Mouse (Mus musculus): Measurements from ENCODE around the gene Lpcat1. TPM values are rescaled to one million over a fixed set of nuclear protein-coding genes. Genes with fewer than 3 reads are reported as not detected.
A peak's percentile ranks its signal among the peaks of the same experiment; 100 is the strongest.

Gene Lpcat1
- polyA plus RNA-seq, 1 experiment from 2014 or later, result 66.6 TPM

DNA sequence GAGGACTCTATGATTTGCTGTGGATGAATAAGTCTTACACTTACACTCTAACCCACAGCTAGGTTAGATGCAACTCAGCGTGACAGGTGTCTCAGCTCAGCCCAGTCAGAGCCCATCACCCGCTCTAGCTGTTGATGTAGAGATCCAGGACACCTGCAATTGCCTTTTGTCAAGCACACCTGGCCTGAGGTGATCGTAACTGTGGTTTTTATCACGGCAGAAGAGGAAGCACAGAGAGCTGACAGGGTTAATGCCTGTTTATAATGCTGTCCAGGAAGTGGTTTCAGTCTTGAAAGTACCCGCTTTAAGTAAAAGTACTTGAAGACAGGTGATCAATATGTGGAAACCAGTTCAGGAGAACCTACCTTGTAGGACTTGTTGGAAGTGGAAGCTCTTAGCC, 32.3 kb upstream of the Lpcat1 start:
- no peak for DNase-seq (ENCODE audit: low spot score)
- Histone ChIP-seq H3K9me3 (replicated peaks) (no peaks in the 10 kb centered on the region), H3K27me3 (ENCODE audit: low read depth, poor library complexity, severe bottlenecking) (no peaks in the 10 kb centered on the region), H3K36me3 (no peaks in the 10 kb centered on the region), H3K4me1 (peaks cover 7% of the 10 kb centered on the region), H3K27ac (replicated peaks) (no peak overlapping the region), H3K4me3 (no peak overlapping the region)
- 91% methylated on average over 5 of the region's 5 CpGs for WGBS

DNA sequence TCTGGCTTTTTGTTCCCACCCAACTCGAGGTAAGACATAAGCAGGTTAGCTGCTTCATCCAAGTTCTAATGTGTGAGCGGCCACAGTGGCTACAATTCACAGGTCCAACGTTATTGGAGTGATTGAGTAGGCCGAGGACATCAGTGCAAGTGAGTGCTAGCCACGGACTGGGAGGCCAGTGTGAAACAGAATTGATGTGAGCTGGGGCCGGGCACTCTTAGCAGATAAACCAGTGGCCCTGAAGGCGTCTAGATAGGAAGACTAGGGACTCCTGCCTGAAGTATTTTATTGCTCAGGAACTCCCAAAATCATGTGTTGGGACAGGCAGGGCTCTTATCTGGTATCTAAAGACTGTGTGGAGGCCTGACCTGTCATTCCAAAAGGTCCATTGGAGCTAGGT, 31.3 kb upstream of the Lpcat1 start:
- DNase-seq (ENCODE audit: low spot score), result no peak
- H3K27ac ChIP-seq (replicated peaks), result no peak overlapping the region
- H3K36me3 ChIP-seq, result no peaks in the 10 kb centered on the region
- no peak overlapping the region for H3K4me3 ChIP-seq
- H3K9me3 ChIP-seq (replicated peaks), result no peaks in the 10 kb centered on the region
- 84% methylated on average over 7 of the region's 7 CpGs for WGBS
- H3K4me1 ChIP-seq, result peaks cover 7% of the 10 kb centered on the region
- no peaks in the 10 kb centered on the region for H3K27me3 ChIP-seq (ENCODE audit: low read depth, poor library complexity, severe bottlenecking)

DNA sequence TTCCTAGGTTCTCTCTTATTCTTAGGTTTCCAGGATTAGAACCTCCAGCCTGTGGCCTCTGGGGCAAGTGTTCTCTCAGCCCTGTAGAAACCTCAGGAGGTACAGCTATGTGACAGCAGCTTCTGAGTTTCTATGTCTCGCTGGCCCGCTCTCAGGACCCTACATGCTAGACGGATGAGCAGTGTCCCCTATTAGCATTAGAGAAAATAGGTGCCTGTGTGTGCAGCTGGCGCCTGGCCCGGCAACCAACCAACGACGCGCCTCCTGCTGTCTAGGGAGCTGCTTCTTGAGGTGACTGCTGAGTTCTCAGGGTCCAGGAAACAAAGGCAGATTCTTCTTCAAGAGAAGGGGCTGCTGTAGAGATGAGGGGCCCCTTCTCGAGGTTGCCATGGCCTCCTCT, 27.9 kb upstream of the Lpcat1 start:
- peaks cover 7% of the 10 kb centered on the region for H3K4me1 ChIP-seq
- WGBS, result 55% methylated on average over 9 of the region's 9 CpGs
- no peaks in the 10 kb centered on the region for H3K9me3 ChIP-seq (replicated peaks)
- H3K36me3 ChIP-seq, result no peaks in the 10 kb centered on the region
- H3K4me3 ChIP-seq, result no peak overlapping the region
- DNase-seq (ENCODE audit: low spot score), result no peak
- no peaks in the 10 kb centered on the region for H3K27me3 ChIP-seq (ENCODE audit: low read depth, poor library complexity, severe bottlenecking)
- H3K27ac ChIP-seq (replicated peaks), result peak overlapping the region; percentile 49; the same call in 1 of the 2 replicates

DNA sequence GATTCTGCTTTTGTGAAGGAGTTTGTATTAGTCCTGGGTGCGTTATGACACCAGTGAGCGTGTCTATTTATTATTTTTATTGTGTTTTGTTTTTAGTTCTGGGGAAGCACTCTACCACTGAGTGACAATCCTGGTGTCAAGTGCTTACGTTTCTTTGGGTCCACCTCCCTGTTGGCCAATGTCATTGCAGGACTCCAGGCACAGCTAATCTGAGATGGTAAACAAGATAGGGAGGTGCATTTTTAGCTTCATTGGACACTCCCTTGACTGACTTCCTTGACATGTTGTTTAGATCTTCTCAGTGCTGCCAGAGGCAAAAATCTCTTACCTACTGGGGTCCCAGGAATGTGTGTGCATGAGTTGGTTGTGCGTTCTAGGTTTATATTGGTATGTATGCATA, 26.0 kb upstream of the Lpcat1 start:
- peaks cover 7% of the 10 kb centered on the region for H3K4me1 ChIP-seq
- no peak overlapping the region for H3K4me3 ChIP-seq
- H3K27ac ChIP-seq (replicated peaks), result no peak overlapping the region
- H3K27me3 ChIP-seq (ENCODE audit: low read depth, poor library complexity, severe bottlenecking), result no peaks in the 10 kb centered on the region
- H3K36me3 ChIP-seq, result no peaks in the 10 kb centered on the region
- no peaks in the 10 kb centered on the region for H3K9me3 ChIP-seq (replicated peaks)
- 88% methylated on average over 4 of the region's 4 CpGs for WGBS
- no peak for DNase-seq (ENCODE audit: low spot score)

DNA sequence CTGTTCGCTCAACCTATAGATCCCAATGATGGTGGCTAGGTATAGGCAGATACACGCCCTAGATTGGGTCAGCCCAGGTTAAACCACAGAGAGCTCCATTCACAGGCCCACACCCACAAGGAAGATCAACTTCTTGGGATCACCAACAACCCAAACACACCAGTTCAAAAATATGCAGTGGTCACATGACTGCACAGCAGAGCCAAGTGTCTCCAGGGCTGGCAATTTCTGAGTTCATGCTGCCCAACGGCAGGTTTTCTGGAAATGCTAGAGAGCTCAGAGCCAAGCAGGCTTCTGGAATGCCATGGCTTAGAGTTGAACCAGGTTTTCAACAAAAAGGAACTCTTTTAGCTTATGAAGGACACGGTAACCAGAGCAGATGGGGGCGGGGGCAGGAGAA, 25.3 kb upstream of the Lpcat1 start:
- DNase-seq (ENCODE audit: low spot score), result no peak
- 93% methylated on average over 5 of the region's 5 CpGs for WGBS
- no peaks in the 10 kb centered on the region for H3K27me3 ChIP-seq (ENCODE audit: low read depth, poor library complexity, severe bottlenecking)

DNA sequence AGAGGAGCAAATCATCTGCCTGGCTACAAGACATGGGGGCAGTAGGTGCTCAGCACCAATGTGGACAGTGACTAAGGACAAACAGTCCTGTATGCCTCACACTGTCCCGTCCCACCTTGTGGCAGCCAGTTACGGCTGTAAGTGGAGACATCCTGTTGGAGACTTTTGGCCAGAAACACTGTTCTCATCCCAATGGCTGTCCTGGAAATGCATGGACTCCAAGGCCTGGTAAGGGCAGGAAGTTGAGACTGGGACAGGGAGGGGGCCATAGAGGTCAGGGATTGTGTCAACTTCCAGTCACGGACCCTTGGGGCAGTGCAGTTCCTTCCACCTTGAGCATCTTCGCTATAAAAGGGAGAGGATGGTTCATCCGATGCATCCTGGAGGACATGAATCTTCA, 24.6 kb upstream of the Lpcat1 start:
- WGBS, result 83% methylated on average over 5 of the region's 5 CpGs
- DNase-seq (ENCODE audit: low spot score), result no peak
- Histone ChIP-seq H3K9me3 (replicated peaks) (no peaks in the 10 kb centered on the region), H3K36me3 (no peaks in the 10 kb centered on the region), H3K4me1 (peaks cover 15% of the 10 kb centered on the region), H3K4me3 (no peak overlapping the region), H3K27me3 (ENCODE audit: low read depth, poor library complexity, severe bottlenecking) (no peaks in the 10 kb centered on the region), H3K27ac (replicated peaks) (no peak overlapping the region)

More for the DNA sequence above, 25.3 kb upstream of the Lpcat1 start:
- peaks cover 12% of the 10 kb centered on the region for H3K4me1 ChIP-seq
- H3K27ac ChIP-seq (replicated peaks), result no peak overlapping the region
- H3K9me3 ChIP-seq (replicated peaks), result no peaks in the 10 kb centered on the region
- no peak overlapping the region for H3K4me3 ChIP-seq
- no peaks in the 10 kb centered on the region for H3K36me3 ChIP-seq

DNA sequence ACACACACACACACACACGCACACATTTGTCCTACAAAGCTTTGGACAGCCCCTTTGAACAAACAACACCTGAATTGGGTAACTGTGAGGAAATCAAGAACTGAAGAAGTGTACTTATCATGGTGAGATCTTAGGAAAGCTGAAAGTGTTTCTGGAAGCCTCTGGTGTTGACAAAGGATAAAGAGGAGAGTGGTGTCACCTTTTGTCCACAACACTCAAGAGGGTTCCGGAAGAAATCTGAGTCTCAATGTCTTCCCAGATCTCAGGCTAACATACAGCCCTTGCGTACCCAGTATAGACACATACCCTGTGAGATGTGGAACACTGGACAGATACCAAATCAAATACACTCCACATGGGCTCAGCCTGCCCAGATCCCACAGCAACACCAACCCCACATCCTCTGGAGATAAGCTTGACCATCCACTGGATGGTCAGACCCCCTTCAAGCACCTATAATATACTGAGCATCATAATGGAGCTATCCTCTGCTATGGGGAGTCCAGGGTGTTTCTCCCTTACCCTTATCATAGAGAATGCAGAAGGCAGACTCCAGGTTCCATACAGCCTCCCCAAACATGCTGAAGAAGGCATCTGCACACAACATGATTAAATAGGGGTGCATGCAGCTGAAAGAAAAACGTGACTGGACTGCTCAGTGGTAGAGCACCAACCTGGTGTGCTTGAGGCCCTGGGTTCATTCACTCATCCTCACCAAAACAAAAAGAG, 23.7 kb upstream of the Lpcat1 start:
- H3K4me3 ChIP-seq, result no peak overlapping the region
- WGBS, result 85% methylated on average over 4 of the region's 4 CpGs
- no peaks in the 10 kb centered on the region for H3K36me3 ChIP-seq
- no peaks in the 10 kb centered on the region for H3K27me3 ChIP-seq (ENCODE audit: low read depth, poor library complexity, severe bottlenecking)
- H3K9me3 ChIP-seq (replicated peaks), result no peaks in the 10 kb centered on the region
- DNase-seq (ENCODE audit: low spot score), result no peak
- no peak overlapping the region for H3K27ac ChIP-seq (replicated peaks)
- H3K4me1 ChIP-seq, result peaks cover 15% of the 10 kb centered on the region

DNA sequence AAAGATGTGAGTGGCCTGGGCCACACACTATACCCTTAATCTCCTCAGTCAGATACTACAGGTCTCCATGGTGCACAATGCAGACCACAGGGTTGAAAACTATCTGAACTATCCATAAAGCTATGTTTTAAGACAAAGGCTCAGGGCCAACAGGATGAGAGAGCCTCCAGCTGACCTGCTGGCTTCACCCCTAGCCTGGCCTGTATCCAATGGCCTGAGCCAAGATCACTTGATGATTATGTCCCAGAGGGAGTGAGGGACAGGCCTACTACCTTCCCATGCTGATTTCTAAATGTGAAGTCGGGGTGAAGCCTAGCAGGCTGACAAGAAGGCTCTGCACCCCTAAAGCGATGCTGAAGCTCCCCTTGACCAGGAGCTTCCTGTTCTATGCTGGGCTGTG, 21.9 kb upstream of the Lpcat1 start:
- H3K36me3 ChIP-seq, result no peaks in the 10 kb centered on the region
- no peaks in the 10 kb centered on the region for H3K9me3 ChIP-seq (replicated peaks)
- no peak overlapping the region for H3K27ac ChIP-seq (replicated peaks)
- no peak for DNase-seq (ENCODE audit: low spot score)
- WGBS, result 89% methylated on average over 2 of the region's 2 CpGs
- no peaks in the 10 kb centered on the region for H3K27me3 ChIP-seq (ENCODE audit: low read depth, poor library complexity, severe bottlenecking)
- H3K4me1 ChIP-seq, result peaks cover 7% of the 10 kb centered on the region
- H3K4me3 ChIP-seq, result no peak overlapping the region

DNA sequence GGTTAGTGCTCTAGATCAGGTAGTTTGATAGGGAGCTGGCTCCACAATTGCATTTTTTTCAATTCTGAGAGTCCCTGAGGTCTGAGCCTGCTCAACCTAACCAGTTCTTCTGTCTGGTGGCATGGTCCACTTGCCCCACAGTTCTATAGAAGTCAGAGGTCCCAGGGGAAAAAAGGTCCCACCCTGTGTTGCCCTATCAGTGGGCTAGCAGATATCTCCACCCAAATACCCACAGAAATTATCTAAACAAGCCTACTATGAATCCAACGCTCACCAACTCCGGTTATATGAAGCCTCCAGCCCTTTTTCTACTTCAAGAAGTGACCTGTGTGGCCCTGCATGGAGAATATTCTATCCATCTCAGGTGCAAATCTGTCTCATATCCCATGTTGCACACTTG, 20.9 kb upstream of the Lpcat1 start:
- WGBS, result 91% methylated on average over 2 of the region's 2 CpGs
- H3K27ac ChIP-seq (replicated peaks), result no peak overlapping the region

DNA sequence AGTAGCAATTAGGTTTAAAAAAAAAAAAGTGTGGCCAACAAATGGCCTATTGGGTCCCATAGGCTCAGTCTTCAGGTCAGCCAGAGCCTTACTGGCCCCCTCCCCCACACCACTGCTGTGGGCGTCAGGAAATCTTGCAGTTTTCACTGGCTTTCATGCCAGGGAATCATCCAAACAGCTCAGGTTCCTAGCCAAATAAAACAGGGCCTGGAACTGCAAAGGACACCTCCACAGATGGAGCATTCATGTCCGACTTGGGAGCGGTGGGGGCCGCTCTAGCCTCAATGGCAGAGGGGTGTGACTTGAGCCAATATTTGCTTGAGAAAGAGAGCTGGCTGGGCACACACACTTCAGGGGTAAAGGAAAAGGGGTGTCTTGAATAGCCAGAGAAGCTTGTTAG, 20.5 kb upstream of the Lpcat1 start:
- Histone ChIP-seq H3K4me3 (no peak overlapping the region), H3K27me3 (ENCODE audit: low read depth, poor library complexity, severe bottlenecking) (no peaks in the 10 kb centered on the region), H3K36me3 (no peaks in the 10 kb centered on the region), H3K27ac (replicated peaks) (no peak overlapping the region), H3K4me1 (peaks cover 7% of the 10 kb centered on the region), H3K9me3 (replicated peaks) (no peaks in the 10 kb centered on the region)
- no peak for DNase-seq (ENCODE audit: low spot score)
- 76% methylated on average over 4 of the region's 4 CpGs for WGBS

More for the DNA sequence above, 20.9 kb upstream of the Lpcat1 start:
- Histone ChIP-seq H3K4me1 (peaks cover 7% of the 10 kb centered on the region), H3K36me3 (no peaks in the 10 kb centered on the region), H3K9me3 (replicated peaks) (no peaks in the 10 kb centered on the region), H3K4me3 (no peak overlapping the region), H3K27me3 (ENCODE audit: low read depth, poor library complexity, severe bottlenecking) (no peaks in the 10 kb centered on the region)
- DNase-seq (ENCODE audit: low spot score), result no peak

DNA sequence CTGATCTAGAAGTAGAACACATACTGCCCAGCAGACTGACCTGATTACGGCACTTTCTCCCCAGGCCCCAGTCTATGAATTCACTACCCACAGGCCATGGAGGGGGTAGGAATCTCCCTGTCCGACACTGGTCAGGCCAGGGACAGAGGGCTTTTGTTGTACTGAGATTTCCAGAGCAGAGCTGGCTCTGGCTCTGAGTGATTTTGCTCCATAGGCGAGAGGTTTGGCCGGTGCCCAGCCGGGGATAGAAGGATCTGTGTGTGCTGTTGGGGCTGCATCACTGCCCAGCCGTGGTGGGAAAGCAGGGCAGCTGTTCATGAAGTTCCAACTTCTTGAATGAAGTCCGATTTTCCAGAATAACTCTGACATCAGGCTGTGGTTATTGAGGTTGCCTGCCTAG, 20.1 kb upstream of the Lpcat1 start:
- Histone ChIP-seq H3K9me3 (replicated peaks) (no peaks in the 10 kb centered on the region), H3K36me3 (no peaks in the 10 kb centered on the region), H3K27me3 (ENCODE audit: low read depth, poor library complexity, severe bottlenecking) (no peaks in the 10 kb centered on the region), H3K27ac (replicated peaks) (no peak overlapping the region), H3K4me1 (peaks cover 7% of the 10 kb centered on the region), H3K4me3 (no peak overlapping the region)
- DNase-seq (ENCODE audit: low spot score), result no peak
- 58% methylated on average over 7 of the region's 7 CpGs for WGBS

DNA sequence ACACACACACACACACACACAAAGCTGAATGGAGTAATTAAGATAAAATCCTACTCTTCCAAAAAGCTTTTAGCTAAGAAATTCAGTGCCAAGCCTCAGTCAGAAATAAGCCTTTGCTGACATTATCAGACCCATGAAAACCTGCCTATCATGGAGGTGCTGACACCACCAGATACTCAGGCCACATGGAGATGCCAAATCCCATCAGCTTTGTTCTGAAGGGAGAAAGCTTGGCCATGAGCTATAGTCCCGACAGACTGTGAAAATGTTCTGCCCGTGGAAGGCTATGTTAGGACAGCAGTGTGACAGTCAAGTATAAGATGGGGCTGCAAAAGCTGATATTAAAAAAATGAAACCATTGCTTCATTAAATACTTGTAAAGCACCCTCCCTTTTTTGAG, 19.5 kb upstream of the Lpcat1 start:
- WGBS, result 79% methylated on average over 2 of the region's 2 CpGs

DNA sequence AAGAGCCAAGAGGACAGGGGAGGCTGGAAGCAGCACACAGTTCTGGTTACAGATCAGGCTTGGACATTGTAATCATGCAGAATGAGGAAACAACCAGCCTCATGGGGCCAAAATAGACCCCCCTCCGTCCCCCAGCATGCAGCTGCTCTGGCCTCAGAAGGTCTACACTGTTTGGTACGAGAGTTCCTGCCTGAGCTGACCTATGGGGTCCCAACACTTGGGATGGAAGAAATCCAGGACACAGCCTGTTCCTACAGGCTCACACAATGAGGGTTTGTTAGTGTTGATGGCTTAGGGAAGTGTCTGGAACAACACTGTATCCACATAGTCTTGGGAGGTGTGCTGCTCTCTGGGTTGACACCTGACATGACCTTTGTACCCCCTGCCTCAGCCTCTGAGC, 18.8 kb upstream of the Lpcat1 start:
- no peaks in the 10 kb centered on the region for H3K36me3 ChIP-seq
- WGBS, result 78% methylated on average over 2 of the region's 2 CpGs

More for the DNA sequence above, 19.5 kb upstream of the Lpcat1 start:
- Histone ChIP-seq H3K27ac (replicated peaks) (no peak overlapping the region), H3K27me3 (ENCODE audit: low read depth, poor library complexity, severe bottlenecking) (no peaks in the 10 kb centered on the region), H3K9me3 (replicated peaks) (no peaks in the 10 kb centered on the region), H3K4me3 (no peak overlapping the region), H3K4me1 (peaks cover 7% of the 10 kb centered on the region), H3K36me3 (no peaks in the 10 kb centered on the region)
- DNase-seq (ENCODE audit: low spot score), result no peak

DNA sequence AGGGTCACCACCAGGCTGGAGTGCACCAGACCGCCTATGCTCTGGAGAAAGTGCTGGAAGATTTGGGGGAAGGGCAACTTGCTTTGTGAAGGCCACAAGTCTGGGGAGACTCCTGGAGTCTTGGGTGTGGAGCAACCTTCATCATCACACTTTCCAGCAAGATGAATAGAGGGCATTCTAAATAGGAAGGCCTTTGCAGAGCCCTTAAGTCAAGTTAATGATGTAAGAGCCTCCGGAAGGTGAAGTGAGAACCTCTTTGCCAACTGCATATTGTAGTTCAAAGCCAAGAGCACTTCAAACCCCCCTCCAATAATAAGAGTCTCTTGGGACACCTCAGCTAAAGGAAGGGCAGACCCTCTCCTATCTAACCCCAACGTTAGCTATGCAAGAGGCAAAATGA, 18.3 kb upstream of the Lpcat1 start:
- DNase-seq (ENCODE audit: low spot score), result no peak
- Histone ChIP-seq H3K4me3 (no peak overlapping the region), H3K4me1 (peaks cover 7% of the 10 kb centered on the region), H3K36me3 (no peaks in the 10 kb centered on the region), H3K27me3 (ENCODE audit: low read depth, poor library complexity, severe bottlenecking) (no peaks in the 10 kb centered on the region), H3K27ac (replicated peaks) (no peak overlapping the region), H3K9me3 (replicated peaks) (no peaks in the 10 kb centered on the region)
- WGBS, result 87% methylated on average over 3 of the region's 3 CpGs

More for the DNA sequence above, 18.8 kb upstream of the Lpcat1 start:
- Histone ChIP-seq H3K27ac (replicated peaks) (no peak overlapping the region), H3K9me3 (replicated peaks) (no peaks in the 10 kb centered on the region), H3K27me3 (ENCODE audit: low read depth, poor library complexity, severe bottlenecking) (no peaks in the 10 kb centered on the region), H3K4me1 (peaks cover 7% of the 10 kb centered on the region), H3K4me3 (no peak overlapping the region)
- DNase-seq (ENCODE audit: low spot score), result no peak

Data from midbrain, embryonic 10.5 days (tissue).